Mouse (Mus musculus): ENCODE measurements around the gene Gm45717. TPM values are rescaled to one million over a fixed set of nuclear protein-coding genes. Genes with fewer than 3 reads are reported as not detected.

The Gm45717 gene
- polyA plus RNA-seq, 1 experiment from 2014 or later = not detected

- Histone ChIP-seq H3K9me3 (ENCODE audit: control insufficient read depth, low read length) (no peaks in the 10 kb centered on the region), H3K27me3 (ENCODE audit: control insufficient read depth, insufficient read depth, low read length) (peaks cover 61% of the 10 kb centered on the region), H3K27ac (no peak overlapping the region), H3K9ac (no peak overlapping the region), H3K4me1 (replicated peaks; ENCODE audit: control insufficient read depth, insufficient read depth, low read length) (peaks cover 11% of the 10 kb centered on the region; the same call in 1 of the 2 replicates), H3K4me3 (replicated peaks; ENCODE audit: low read length) (no peak overlapping the region), H3K36me3 (replicated peaks; ENCODE audit: control insufficient read depth, insufficient read depth) (no peaks in the 10 kb centered on the region), H3K4me2 (replicated peaks) (no peak overlapping the region)
- no peak for ATAC-seq (ENCODE audit: low FRiP score)
- 81% methylated on average over 4 of the region's 4 CpGs for WGBS
- no peak for DNase-seq (ENCODE audit: low spot score)
Observed at GRCm38 (mm10) chr7:140919911-140920310, 35.8 kb downstream of the Gm45717 start.

GRCm38 (mm10) chr7:140914031-140914690 is 41.6 kb downstream of the Gm45717 start:
- H3K4me3 ChIP-seq (replicated peaks; ENCODE audit: low read length) = no peak overlapping the region
- H3K9ac ChIP-seq = no peak overlapping the region
- H3K36me3 ChIP-seq (replicated peaks; ENCODE audit: control insufficient read depth, insufficient read depth) = no peaks in the 10 kb centered on the region
- 90% methylated on average over 8 of the region's 8 CpGs for WGBS
- no peaks in the 10 kb centered on the region for H3K9me3 ChIP-seq (ENCODE audit: control insufficient read depth, low read length)
- no peaks in the 10 kb centered on the region for H3K4me1 ChIP-seq (replicated peaks; ENCODE audit: control insufficient read depth, insufficient read depth, low read length)
- H3K27me3 ChIP-seq (ENCODE audit: control insufficient read depth, insufficient read depth, low read length) = 0 out of 2 replicates have a peak, but pooled peaks cover 3% of the 10 kb centered on the region
- DNase-seq (ENCODE audit: low spot score) (no peak), ATAC-seq (ENCODE audit: low FRiP score) (no peak)
- no peak overlapping the region for H3K4me2 ChIP-seq (replicated peaks)
- H3K27ac ChIP-seq = no peak overlapping the region

GRCm38 (mm10) chr7:140912846-140913482 is 42.8 kb downstream of the Gm45717 start:
- Histone ChIP-seq H3K9me3 (ENCODE audit: control insufficient read depth, low read length) (no peaks in the 10 kb centered on the region), H3K4me3 (replicated peaks; ENCODE audit: low read length) (no peak overlapping the region), H3K9ac (no peak overlapping the region), H3K27me3 (ENCODE audit: control insufficient read depth, insufficient read depth, low read length) (no peaks in the 10 kb centered on the region), H3K4me2 (replicated peaks) (no peak overlapping the region), H3K27ac (no peak overlapping the region), H3K4me1 (replicated peaks; ENCODE audit: control insufficient read depth, insufficient read depth, low read length) (0 out of 2 replicates have a peak, but pooled peaks cover 4% of the 10 kb centered on the region), H3K36me3 (replicated peaks; ENCODE audit: control insufficient read depth, insufficient read depth) (no peaks in the 10 kb centered on the region)
- WGBS = 77% methylated on average over 5 of the region's 5 CpGs
- ATAC-seq (ENCODE audit: low FRiP score) (no peak), DNase-seq (ENCODE audit: low spot score) (no peak)

GRCm38 (mm10) chr7:140912293-140912692 is 43.4 kb downstream of the Gm45717 start:
- no peak overlapping the region for H3K4me3 ChIP-seq (replicated peaks; ENCODE audit: low read length)
- 0 out of 2 replicates have a peak, but pooled peaks cover 4% of the 10 kb centered on the region for H3K4me1 ChIP-seq (replicated peaks; ENCODE audit: control insufficient read depth, insufficient read depth, low read length)
- ATAC-seq (ENCODE audit: low FRiP score) (no peak), DNase-seq (ENCODE audit: low spot score) (no peak)
- no peak overlapping the region for H3K9ac ChIP-seq
- H3K9me3 ChIP-seq (ENCODE audit: control insufficient read depth, low read length) = no peaks in the 10 kb centered on the region
- 74% methylated on average over 3 of the region's 3 CpGs for WGBS
- H3K4me2 ChIP-seq (replicated peaks) = no peak overlapping the region
- H3K27ac ChIP-seq = no peak overlapping the region
- no peaks in the 10 kb centered on the region for H3K36me3 ChIP-seq (replicated peaks; ENCODE audit: control insufficient read depth, insufficient read depth)
- no peaks in the 10 kb centered on the region for H3K27me3 ChIP-seq (ENCODE audit: control insufficient read depth, insufficient read depth, low read length)

GRCm38 (mm10) chr7:140908634-140909107 is 47.1 kb downstream of the Gm45717 start:
- no peaks in the 10 kb centered on the region for H3K27me3 ChIP-seq (ENCODE audit: control insufficient read depth, insufficient read depth, low read length)
- H3K4me2 ChIP-seq (replicated peaks) = peak overlapping the region; percentile 70
- no peak overlapping the region for H3K27ac ChIP-seq
- peak overlapping the region; percentile 5; the same call in 1 of the 2 replicates for H3K9ac ChIP-seq
- DNase-seq (ENCODE audit: low spot score) (peak; percentile 79), ATAC-seq (ENCODE audit: low FRiP score) (peak; percentile 57; the same call in 1 of the 2 replicates)
- WGBS = under 1% methylated on average over 19 of the region's 19 CpGs
- H3K4me3 ChIP-seq (replicated peaks; ENCODE audit: low read length) = peak overlapping the region; percentile 25
- H3K4me1 ChIP-seq (replicated peaks; ENCODE audit: control insufficient read depth, insufficient read depth, low read length) = 0 out of 2 replicates have a peak, but pooled peaks cover 4% of the 10 kb centered on the region
- H3K36me3 ChIP-seq (replicated peaks; ENCODE audit: control insufficient read depth, insufficient read depth) = no peaks in the 10 kb centered on the region
- H3K9me3 ChIP-seq (ENCODE audit: control insufficient read depth, low read length) = no peaks in the 10 kb centered on the region

GRCm38 (mm10) chr7:140908181-140908580 is 47.6 kb downstream of the Gm45717 start:
- 0 out of 2 replicates have a peak, but pooled peaks have one; percentile 2 for ATAC-seq (ENCODE audit: low FRiP score)
- WGBS = 50% methylated on average over 7 of the region's 7 CpGs

GRCm38 (mm10) chr7:140907697-140908096 is 48.0 kb downstream of the Gm45717 start:
- ATAC-seq (ENCODE audit: low FRiP score) (no peak), DNase-seq (ENCODE audit: low spot score) (no peak)
- WGBS = 85% methylated on average over 7 of the region's 7 CpGs
- H3K4me3 ChIP-seq (replicated peaks; ENCODE audit: low read length) = no peak overlapping the region
- H3K9me3 ChIP-seq (ENCODE audit: control insufficient read depth, low read length) = no peaks in the 10 kb centered on the region
- no peak overlapping the region for H3K27ac ChIP-seq
- H3K36me3 ChIP-seq (replicated peaks; ENCODE audit: control insufficient read depth, insufficient read depth) = no peaks in the 10 kb centered on the region
- H3K27me3 ChIP-seq (ENCODE audit: control insufficient read depth, insufficient read depth, low read length) = no peaks in the 10 kb centered on the region
- no peak overlapping the region for H3K4me2 ChIP-seq (replicated peaks)
- no peak overlapping the region for H3K9ac ChIP-seq
- H3K4me1 ChIP-seq (replicated peaks; ENCODE audit: control insufficient read depth, insufficient read depth, low read length) = 0 out of 2 replicates have a peak, but pooled peaks cover 4% of the 10 kb centered on the region

More at GRCm38 (mm10) chr7:140908181-140908580, 47.6 kb downstream of the Gm45717 start:
- Histone ChIP-seq H3K36me3 (replicated peaks; ENCODE audit: control insufficient read depth, insufficient read depth) (no peaks in the 10 kb centered on the region), H3K4me2 (replicated peaks) (peak overlapping the region; percentile 70; the same call in 1 of the 2 replicates), H3K9me3 (ENCODE audit: control insufficient read depth, low read length) (no peaks in the 10 kb centered on the region), H3K27ac (no peak overlapping the region), H3K27me3 (ENCODE audit: control insufficient read depth, insufficient read depth, low read length) (no peaks in the 10 kb centered on the region), H3K9ac (no peak overlapping the region), H3K4me3 (replicated peaks; ENCODE audit: low read length) (no peak overlapping the region), H3K4me1 (replicated peaks; ENCODE audit: control insufficient read depth, insufficient read depth, low read length) (0 out of 2 replicates have a peak, but pooled peaks cover 4% of the 10 kb centered on the region)
- DNase-seq (ENCODE audit: low spot score) = no peak

GRCm38 (mm10) chr7:140907131-140907530 is 48.6 kb downstream of the Gm45717 start:
- Histone ChIP-seq H3K27ac (no peak overlapping the region), H3K36me3 (replicated peaks; ENCODE audit: control insufficient read depth, insufficient read depth) (no peaks in the 10 kb centered on the region), H3K9me3 (ENCODE audit: control insufficient read depth, low read length) (no peaks in the 10 kb centered on the region), H3K27me3 (ENCODE audit: control insufficient read depth, insufficient read depth, low read length) (no peaks in the 10 kb centered on the region), H3K4me3 (replicated peaks; ENCODE audit: low read length) (no peak overlapping the region), H3K4me1 (replicated peaks; ENCODE audit: control insufficient read depth, insufficient read depth, low read length) (0 out of 2 replicates have a peak, but pooled peaks cover 4% of the 10 kb centered on the region), H3K4me2 (replicated peaks) (no peak overlapping the region), H3K9ac (no peak overlapping the region)
- DNase-seq (ENCODE audit: low spot score) (no peak), ATAC-seq (ENCODE audit: low FRiP score) (no peak)
- WGBS = 87% methylated on average over 13 of the region's 13 CpGs

- no peak for DNase-seq (ENCODE audit: low spot score)
- WGBS = 71% methylated on average over 2 of the region's 2 CpGs
- no peaks in the 10 kb centered on the region for H3K36me3 ChIP-seq (replicated peaks; ENCODE audit: control insufficient read depth, insufficient read depth)
Observed at GRCm38 (mm10) chr7:140905642-140906081, 50.1 kb downstream of the Gm45717 start.

More at GRCm38 (mm10) chr7:140905642-140906081, 50.1 kb downstream of the Gm45717 start:
- Histone ChIP-seq H3K4me2 (replicated peaks) (no peak overlapping the region), H3K9me3 (ENCODE audit: control insufficient read depth, low read length) (no peaks in the 10 kb centered on the region), H3K4me1 (replicated peaks; ENCODE audit: control insufficient read depth, insufficient read depth, low read length) (0 out of 2 replicates have a peak, but pooled peaks cover 4% of the 10 kb centered on the region), H3K27me3 (ENCODE audit: control insufficient read depth, insufficient read depth, low read length) (no peaks in the 10 kb centered on the region), H3K27ac (no peak overlapping the region), H3K4me3 (replicated peaks; ENCODE audit: low read length) (no peak overlapping the region), H3K9ac (no peak overlapping the region)
- ATAC-seq (ENCODE audit: low FRiP score) = no peak

Measured in hindbrain, embryonic 14.5 days (tissue).